Mouse (Mus musculus) kidney, adult 18-20 months (tissue): ENCODE measurements around the gene Lin28a.
"Not testable (repeated sequence)": the region's sequence is repeated elsewhere in the genome, so short reads cannot be mapped to it uniquely, and the experiment has no call there.

Source experiments
- DNase-seq: peaks from one replicate; pipeline ENCODE4 v3.0.0; 2021

Lin28a gene

GRCm38 (mm10) chr4:134018038-134018778, 433 bp downstream of the Lin28a start:
- no peak for DNase-seq

GRCm38 (mm10) chr4:134017201-134017865, 1.3 kb downstream of the Lin28a start:
- DNase-seq: no peak

- DNase-seq: no peak
Measured at GRCm38 (mm10) chr4:134016767-134017166, 1.9 kb downstream of the Lin28a start.

GRCm38 (mm10) chr4:134016208-134016607, 2.4 kb downstream of the Lin28a start:
- no peak for DNase-seq

DNA sequence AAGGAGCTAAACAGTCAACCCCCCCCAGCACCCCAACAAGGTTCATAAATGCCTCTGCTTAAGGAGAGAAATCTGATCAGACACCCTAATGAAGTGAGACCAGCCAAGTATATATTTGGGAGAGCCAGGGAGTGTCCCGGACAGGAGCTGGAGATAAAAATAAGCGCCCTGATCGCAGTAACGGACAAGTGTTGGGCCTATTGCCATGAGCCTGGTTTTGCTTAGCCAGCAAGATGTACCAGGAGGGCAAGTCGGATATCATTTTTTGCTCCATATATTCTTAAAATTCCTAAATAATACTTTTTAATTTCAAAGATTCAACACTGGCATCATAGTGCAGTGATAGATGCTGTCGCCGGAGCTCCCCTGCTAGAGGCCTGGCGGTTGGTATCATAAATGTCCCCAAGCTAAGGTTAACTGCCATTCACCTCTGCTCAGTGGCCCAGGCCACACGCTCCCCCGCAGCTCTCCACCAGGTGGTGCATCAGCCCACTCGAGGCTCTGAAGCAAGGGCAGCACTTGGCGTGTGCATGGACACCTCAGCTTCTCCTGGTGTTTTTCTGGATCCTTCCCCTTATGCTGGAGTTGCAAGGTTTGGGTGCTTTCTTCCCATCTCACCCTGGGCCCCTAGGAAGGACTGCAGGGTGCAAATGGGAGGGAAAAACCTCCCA, 5.6 kb downstream of the Lin28a start:
- no peak for DNase-seq

DNA sequence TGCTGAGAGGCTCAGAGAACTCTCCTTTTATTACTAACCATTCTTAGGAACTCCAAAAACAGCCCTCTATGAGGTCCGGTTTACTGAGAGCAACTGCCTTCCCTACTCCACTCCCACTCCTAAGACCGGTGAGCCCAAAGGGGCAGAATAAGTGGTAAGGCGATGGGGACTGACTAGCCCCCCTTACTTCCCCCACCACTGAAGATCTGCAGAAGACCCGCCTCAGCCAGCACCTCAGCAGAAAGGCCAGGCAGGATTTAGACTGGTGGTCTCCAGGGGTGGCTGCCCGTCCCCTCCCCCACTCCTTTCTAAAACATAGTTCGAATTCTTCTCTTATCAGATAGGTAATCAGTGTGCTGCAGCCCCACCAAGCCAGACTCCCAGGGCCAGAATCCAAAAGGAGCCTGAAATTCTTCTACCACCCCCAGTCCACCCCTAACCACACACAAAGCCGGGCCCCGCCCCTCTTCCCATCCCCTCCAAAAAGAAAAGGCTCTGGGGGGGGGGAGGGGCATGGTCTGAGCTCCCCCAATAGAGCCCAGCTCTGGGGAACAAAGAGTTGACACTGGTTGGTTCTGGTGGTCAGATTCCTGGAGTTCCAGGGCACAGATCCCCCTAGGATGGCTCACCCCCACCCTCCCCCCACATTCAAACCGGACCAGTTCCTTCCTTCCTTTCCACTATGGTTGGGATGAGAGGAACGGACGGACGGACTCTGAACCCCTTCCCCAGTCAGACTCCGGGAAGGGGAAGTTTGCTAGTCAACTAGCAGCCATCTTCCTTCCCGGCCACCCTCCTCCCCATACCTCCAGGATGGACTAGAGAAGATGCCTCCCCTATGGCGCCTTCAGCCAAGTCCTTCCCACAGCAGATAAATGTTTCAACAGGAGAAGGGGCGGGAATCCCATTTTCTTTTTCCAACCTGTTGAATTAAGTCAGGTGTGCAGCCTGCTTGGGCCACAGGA, 6.9 kb downstream of the Lin28a start:
- DNase-seq: no peak

GRCm38 (mm10) chr4:134009709-134010108, 8.9 kb downstream of the Lin28a start:
- no peak for DNase-seq

GRCm38 (mm10) chr4:134006845-134007244, 11.8 kb downstream of the Lin28a start:
- no peak for DNase-seq

DNA sequence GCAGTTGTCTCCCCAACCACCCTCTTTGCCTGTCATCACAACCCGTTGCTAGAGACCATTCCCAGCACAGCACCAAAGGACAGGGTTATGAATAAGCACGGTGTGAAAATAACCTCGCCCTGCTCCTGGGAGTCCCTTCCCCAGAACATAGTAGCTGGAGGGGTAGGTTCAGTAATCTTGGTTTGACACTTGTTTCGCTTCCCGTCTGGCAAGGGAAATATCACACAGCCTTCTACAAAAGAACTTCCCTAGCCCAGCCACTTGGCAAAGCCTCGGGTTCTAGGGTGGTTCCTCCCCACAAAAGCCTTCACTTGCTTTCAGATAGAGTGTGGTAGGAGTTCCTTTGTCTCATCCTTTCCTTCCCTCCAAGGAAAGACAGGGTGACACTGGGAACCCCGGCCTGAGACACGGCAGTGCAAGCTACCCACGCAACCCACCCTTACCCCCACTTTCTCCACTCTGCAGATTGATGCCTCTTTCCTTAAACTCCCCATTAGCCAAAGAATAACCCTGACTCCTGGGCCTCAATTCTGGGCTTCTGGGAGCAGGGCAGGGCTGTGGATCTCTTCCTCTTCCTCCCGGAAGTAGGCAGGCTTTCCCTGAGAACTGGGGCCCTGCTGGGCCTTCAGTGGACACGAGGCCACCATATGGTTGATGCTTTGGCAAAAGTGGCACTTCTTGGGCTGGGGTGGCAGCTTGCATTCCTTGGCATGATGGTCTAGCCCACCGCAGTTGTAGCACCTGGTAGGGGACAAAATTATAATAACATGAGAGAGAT, 12.9 kb downstream of the Lin28a start:
- no peak for DNase-seq

GRCm38 (mm10) chr4:134002903-134003302, 15.7 kb downstream of the Lin28a start:
- DNase-seq: no peak

GRCm38 (mm10) chr4:134002246-134002645, 16.4 kb downstream of the Lin28a start:
- DNase-seq: no peak

DNA sequence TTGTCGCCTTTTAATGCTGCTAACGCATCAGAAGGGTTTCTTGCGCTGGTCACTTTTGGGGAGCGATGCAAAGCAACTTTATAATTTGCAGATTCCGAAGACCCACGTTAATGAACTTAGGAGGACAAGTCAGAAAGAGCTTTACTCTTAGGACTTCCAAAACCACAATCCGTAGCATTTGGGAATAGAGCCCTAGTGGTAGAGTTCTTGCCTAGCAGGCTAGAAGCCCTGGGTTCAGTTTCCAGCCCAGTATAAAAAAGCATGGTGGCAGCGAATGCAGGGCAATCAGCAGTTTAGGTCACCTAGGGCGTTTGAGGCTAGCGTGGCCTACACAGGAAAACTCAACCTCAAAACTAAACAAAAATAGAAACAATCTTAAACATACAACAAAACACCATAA, 16.9 kb downstream of the Lin28a start:
- no peak for DNase-seq

GRCm38 (mm10) chr4:134000466-134001438, 17.9 kb downstream of the Lin28a start, which contains the start of gene Dhdds:
Gene Dhdds, minus strand, starts transcription at chr4:134000918.
- peak; percentile 96 for DNase-seq

DNA sequence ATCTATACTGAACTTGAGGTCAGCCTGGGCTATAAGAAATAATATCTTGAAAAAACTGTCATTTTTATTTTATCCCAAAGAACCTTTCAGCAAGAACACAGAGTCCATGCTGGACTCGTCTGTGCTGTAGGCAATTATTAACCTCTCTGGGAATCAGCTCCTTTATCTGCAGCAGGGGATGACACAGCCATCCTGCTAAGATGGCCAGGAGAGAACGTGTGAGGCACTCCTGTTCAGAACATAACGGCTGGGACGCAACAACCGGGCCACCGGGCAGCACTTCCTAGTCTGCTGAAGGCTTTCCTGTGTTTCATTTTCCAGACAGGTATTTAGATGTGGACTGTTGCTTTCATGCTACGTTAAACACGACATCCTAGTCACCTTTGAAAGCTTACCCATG, 23.9 kb downstream of the Lin28a start:
- peak; percentile 46 for DNase-seq

GRCm38 (mm10) chr4:133991087-133991660, 27.5 kb downstream of the Lin28a start:
- peak; percentile 40 for DNase-seq

GRCm38 (mm10) chr4:133990035-133990434, 28.6 kb downstream of the Lin28a start:
- DNase-seq: no peak

- DNase-seq: not testable (repeated sequence)
Measured at GRCm38 (mm10) chr4:133988289-133988688, 30.4 kb downstream of the Lin28a start.

DNA sequence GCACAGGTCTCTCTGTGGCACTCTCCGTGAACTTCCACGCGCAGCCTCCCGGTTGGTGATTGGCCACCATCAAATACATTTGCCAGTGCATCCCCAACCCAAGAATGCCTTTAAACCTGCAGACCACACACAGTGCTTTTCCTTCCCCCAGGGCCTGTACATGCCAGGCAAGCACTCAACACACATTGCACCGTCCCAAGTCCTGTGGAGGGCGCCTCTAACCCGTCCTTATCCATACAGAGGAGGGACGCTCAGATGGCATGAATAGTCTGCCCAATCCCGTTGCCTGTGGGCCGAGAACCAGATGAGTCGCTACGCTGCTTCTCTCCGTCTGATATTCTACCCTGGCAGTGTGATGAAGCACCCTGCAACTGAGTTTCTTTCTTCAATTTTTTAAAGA, 35.7 kb downstream of the Lin28a start:
- DNase-seq: no peak

DNA sequence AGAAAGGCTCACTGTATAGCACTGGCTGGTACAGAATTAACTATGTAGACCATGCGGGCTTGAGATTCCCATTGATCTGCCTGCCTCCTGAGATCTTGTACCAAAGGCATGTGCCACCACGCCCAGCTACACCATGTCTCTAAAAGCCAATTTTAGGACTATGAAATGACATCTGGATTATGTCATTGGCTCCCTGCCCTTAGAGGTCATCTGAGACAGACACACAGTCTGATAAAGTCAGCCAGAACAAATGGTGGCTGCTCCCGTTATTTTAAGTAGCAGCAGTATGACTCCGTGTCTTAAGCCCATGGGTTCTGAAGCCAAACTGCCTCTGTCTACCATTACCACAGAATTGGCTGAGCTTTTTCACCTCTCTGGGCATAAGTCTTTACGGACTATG, 38.1 kb downstream of the Lin28a start:
- DNase-seq: no peak

GRCm38 (mm10) chr4:133978021-133978711, 40.5 kb downstream of the Lin28a start:
- DNase-seq: no peak
